Mouse (Mus musculus): ENCODE measurements around the gene Gm9918.
"Not testable (repeated sequence)": the region's sequence is repeated elsewhere in the genome, so short reads cannot be mapped to it uniquely, and the experiment has no call there.

Gm9918 gene

DNA sequence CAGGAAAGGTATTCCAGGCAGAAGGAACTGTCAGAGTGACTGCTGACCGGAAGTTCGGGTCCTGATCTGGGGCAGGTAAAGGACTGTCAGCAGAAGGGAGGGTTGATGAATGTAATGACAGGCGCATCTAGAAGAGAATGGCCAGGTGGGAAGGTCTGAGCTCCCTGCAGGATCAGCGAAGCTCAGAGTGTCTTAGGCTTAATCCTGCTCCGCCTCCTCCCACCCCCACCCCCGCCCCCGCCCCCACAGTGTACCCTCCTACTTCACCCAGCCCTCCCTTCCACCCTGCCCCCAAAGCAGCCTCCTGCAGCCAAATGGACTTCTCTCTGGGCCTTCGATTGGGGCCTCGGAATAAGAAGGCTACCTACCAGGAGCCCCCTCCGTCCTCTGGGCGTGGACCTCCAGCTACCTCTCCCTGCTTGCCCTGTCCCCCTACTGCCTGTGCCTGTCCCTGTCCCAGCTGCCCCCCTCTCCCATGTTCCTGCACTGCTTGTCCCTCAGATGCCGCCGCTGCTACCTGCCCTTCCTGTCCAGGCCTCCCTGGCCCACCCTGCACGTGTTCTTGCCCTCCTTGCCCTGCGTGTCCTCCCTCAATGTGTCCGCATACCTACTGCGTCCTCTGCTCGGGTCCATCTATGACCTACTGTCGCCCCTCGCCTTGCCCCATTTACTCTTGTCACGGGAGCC lies at the start of gene Gm9918:
Gene Gm9918 (plus strand): TSS at position 290 of the 687 bp plus-strand sequence.
- DNase-seq (ENCODE audit: low spot score): no peak

- DNase-seq (ENCODE audit: low spot score): no peak
Observed at GRCm38 (mm10) chr15:102222386-102222785, 48.0 kb upstream of the Gm9918 start.

GRCm38 (mm10) chr15:102224186-102224991 lies 46.0 kb upstream of the Gm9918 start:
- peak; percentile 48 for DNase-seq (ENCODE audit: low spot score)

GRCm38 (mm10) chr15:102224992-102225617 lies 45.3 kb upstream of the Gm9918 start:
- no peak for DNase-seq (ENCODE audit: low spot score)

DNA sequence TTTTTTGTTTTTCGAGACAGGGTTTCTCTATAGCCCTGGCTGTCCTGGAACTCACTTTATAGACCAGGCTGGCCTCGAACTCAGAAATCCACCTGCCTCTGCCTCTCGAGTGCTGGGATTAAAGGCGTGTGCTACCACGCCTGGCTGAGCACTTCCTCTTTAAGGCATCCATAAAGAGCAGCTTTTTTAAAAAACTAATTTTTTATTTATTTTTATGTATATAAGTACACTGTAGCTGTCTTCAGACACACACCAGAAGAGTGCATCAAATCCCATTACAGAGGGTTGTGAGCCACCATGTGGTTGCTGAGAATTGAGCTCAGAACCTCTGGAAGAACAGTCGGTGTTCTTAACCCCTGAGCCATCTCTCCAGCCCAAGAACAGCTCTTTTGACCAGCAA lies 44.7 kb upstream of the Gm9918 start:
- DNase-seq (ENCODE audit: low spot score): not testable (repeated sequence)

DNA sequence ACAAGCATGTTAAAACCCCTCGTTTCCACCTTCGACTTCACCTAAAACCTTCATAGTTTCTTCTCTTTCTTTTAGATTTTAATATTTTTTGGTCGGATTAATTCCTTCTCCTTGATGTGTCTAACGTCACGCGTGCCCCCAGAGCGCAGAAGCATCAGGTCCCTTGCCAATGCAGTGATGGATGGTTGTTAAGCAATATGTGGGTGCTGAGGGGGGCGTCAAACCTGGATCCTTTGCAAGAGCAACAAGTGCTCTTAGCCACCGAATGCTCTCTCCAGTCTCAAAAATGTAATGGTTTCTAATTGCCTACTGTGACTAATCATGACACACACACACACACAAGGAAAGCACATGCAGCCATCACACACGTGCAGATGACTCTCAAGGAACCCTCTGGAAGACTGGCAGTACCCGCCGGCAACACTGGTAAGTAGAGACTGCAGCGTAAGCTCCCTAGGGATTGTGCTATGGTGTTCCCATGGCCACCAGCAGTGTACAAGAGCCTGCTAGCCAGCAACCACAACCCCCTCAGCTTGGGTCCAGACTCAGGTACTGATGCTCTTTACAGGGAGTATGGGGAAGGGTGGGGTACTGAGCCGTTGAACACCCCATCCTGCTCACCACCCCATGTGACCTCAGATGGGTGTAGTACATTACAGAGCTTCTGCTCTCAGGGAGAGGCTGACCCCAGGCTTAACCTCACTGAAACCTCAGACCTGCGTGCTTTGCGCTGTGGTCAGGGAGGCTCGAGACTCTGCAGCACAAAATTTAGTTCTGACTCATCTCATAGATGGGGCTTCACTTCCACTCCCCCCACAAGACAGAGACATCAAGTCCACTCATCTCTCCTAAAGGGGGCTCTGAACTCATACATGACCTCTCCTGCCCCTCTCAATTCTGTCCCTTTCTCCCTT lies 39.7 kb upstream of the Gm9918 start:
- no peak for DNase-seq (ENCODE audit: low spot score)

DNA sequence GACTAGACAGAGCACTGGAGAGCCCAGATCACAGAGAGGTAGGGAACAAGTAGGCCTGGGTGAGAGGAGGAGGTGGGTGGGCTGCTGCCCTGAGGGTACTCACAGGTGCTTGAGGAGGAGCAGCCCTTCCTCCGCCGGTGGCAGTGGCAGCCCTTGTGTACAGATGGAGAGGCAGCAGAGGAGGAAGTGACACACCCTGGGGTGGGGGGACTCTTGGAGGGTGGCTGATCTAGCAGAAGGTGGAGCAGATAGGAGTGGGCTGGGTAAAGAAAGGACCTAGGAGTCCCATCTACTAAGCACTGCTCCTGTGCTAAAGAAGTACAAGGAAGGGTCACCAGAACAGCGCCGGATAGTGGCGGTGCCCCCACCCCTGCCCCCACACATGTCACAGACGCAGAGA lies 38.6 kb upstream of the Gm9918 start, which contains the start of gene Itgb7:
Gene Itgb7 (minus strand): TSS at position 197 of the 400 bp plus-strand sequence.
- no peak for DNase-seq (ENCODE audit: low spot score)

DNA sequence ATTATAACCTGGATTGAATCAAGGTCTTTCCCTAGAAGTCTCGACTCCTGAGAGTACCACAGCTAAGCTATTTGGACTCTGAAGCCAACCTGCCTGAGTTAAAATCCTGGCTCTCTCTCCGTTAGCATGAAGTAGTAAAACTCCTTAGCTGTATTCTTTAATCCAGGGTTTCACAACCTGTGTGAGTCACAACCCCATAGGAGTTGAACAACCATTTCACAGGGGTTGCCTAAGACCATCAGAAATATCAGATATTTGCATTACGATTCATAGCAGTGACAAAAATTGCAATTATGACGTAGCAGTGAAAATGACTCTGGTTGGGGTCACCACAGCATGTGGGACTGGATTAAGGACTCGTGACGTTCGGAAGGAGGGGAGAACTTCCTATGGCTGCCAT lies 37.6 kb upstream of the Gm9918 start:
- DNase-seq (ENCODE audit: low spot score): no peak

GRCm38 (mm10) chr15:102233896-102234295 lies 36.5 kb upstream of the Gm9918 start:
- DNase-seq (ENCODE audit: low spot score): no peak

DNA sequence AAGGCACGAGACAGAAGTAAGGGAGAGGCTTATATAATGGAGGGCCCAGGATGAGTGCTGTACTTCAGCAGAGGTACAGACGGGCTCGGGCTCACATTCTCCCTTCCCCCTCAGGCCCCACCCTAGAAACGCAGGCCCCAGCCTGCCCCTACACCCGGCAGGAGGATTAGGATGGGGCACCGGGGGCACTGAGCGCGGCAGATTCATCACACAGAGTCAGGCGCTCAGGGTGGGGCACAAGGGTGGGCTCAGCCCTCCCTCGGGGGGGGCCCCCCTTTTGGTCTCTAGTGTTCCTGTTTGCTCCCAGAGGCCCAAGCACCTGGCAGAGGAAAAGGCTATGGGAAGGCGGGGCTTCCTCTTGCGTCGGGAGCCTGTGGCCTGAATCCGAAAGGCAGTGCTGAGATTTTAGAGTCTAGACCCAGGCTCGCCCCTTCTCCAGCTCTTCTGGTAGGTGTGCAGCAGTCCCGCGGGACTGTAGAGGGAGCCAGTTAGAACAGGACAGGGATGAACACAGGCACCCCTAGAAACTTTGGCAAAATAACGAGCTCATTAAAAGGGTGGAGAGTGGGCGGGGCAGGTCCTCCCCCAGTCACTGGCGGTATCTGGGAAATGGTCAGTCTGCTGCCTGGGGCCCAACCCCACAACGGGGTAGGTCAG lies 34.9 kb upstream of the Gm9918 start:
- DNase-seq (ENCODE audit: low spot score): no peak

GRCm38 (mm10) chr15:102238543-102239259 lies 31.7 kb upstream of the Gm9918 start:
- DNase-seq (ENCODE audit: low spot score): no peak

GRCm38 (mm10) chr15:102239260-102239590 lies 31.1 kb upstream of the Gm9918 start:
- DNase-seq (ENCODE audit: low spot score): no peak

DNA sequence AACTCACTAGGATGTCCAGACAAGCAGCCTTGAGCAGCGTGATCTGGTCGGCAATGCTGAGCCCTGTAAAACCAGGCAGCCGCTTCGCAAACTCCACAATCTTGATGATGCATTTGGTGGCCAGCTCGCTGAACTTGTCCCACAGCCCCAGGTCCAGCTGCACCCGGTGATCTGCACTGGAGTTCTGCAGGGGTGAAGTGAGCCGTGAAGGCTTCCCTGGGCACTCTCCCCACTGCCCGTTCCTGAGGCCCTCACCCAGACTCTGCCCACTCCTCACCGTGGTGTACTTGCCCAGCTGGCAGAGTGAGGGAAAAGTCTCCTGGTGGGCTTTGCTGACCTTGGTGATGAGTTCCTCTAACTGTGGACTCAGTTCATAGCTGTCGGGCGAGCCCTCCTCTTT lies 30.5 kb upstream of the Gm9918 start:
- DNase-seq (ENCODE audit: low spot score): no peak

DNA sequence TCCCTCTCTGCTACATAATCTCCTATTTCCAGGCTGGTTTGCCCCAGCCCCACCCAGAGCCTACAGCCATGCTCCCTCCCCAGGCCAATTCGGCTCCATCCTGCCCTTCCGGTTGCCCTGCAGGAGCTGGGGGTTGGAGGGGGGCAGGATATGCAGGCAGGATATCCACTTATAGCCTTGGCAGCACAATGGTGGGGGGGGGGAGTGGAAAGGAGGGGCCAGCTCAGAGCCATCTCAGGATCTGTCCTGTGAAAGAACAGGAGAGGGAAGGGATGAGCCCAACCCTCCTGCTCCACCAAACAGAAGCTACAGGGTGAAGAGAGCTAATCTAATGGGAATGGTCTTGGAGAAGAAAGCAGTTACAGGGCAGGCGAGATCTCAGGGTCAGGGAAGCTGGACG lies 29.8 kb upstream of the Gm9918 start:
- no peak for DNase-seq (ENCODE audit: low spot score)

- DNase-seq (ENCODE audit: low spot score): no peak
Observed at GRCm38 (mm10) chr15:102242404-102243228, 27.7 kb upstream of the Gm9918 start.

DNA sequence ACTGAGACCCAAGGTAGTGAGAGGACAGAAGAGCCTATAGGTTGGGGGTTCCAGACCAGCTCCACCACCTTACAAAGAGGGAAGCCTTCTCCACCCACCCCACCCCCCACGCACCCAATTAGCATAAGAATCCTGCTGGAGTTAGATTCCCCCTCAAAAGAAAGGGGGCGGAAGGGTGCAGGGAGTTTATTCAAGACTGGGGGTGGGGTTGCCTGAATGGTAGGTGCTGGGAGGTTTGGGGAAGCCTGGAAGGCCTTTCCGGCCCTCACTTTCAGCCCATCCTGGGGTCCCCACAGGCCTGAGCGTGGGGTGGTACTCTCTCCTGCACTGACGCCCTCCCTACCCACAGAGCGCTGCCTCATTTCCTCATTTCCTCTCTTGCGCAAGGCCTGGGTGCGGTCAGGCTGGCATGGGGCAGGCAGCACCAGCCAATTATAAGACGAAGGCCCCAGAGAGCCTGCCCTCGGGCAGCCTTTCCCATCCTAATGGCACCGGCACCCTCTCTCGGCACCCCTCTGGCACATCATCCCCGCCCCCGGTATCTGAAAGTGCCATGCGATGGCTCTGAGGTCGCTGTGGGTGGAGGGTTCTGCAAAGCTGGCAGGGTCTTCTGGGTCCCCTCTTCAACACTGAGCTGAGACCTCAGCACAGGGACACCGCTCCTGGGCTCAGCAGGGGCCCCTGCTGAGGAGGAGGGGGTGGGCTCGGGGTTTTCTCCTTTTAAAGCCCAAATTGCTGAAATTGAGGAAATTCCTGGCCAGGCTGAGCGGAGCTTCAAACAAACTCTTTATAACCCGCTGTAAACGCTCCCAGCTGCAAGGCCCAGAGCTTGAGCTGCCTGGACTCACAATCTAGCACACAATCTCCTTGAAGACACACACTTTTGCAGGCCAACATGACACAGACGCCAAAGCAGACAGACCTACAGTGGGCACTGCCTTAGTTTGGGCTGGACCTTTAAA lies 26.9 kb upstream of the Gm9918 start:
- no peak for DNase-seq (ENCODE audit: low spot score)

DNA sequence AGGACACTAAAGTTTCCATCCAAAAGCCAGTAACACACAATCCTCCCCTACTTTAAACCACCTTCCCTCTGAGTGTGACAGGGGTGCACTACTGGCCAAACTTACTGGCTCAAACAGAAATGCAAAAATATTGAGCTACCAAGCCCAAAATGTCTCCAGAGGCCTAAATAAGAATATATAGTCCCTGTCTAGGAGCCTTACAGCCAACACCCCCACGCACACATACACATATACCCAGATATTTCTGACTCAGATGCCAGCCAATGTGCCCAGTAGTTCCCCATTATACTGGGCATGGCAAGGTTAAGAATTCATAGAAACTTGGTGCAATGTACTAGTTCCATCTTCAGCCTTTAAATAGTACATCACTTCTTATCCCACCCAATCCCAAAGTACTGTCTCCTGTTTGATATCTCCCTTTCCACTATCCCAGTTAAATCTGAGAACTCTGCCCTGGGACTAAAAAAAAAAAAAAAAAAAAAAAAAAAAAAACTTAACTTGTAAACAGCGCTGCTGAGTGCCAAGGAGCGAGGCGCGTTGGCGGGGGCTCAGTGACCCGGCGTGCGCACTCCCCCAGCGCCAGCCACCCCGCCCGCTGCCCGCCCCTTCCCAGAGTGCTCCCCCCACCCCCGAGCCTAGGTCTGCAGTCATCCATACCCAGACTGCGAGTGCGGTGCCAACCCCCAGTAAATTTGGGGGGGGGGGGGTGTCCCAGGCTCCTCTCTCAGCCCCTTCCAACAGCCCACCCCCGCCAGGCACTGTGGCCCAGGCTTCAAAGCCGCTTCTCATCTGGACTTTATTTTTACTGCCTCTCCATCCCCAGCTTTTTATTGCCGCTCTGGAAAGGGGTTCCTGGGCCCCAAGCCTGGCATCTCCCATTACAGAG lies 25.8 kb upstream of the Gm9918 start:
- DNase-seq (ENCODE audit: low spot score): no peak

DNA sequence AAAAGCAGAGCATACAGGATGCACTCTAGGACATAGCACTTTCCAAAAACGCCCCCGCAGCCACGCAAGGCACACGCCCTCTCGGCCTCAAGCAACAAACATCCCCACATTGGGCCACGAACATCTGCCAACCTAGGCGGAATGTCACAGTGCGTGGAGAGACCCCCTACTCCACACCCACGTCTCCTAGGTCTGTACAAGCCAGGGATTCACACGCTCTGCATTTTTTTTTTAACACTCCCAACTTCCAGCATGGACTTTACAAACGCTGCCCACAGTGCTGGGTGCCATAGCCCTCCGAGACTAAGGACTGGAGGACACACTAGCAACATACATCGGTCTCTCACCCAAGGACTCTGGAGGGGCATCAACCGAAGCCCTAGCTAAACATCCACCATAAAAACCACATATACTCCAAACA lies 24.9 kb upstream of the Gm9918 start:
- no peak for DNase-seq (ENCODE audit: low spot score)

All from urinary bladder, postnatal 10 days (tissue).